Mouse (Mus musculus): ENCODE measurements around the gene Gm47955.
"Not testable (repeated sequence)": the region's sequence is repeated elsewhere in the genome, so short reads cannot be mapped to it uniquely, and the experiment has no call there.

The Gm47955 gene

DNA sequence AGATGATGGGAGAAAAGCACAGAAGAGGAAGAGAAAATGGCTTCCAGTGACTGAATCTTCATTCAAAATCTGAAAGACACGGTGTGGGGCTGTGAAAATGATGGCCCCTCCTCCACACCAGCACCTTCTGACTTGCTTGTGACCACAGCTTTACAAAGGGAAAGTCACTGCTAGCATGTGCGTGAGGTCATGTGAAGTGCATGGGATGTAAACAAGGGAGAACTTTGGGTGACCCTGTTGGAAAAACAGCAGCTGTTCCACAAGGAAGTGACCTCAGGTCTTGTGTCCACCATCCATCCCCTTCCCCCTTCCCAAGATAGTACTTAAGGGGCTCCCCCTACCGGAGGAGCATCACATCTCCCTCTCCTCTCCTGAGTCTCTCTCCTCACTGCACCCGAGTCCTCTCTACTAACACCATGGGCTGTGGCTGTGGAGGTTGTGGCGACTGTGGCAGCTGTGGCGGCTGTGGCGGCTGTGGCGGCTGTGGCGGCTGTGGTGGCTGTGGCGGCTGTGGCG lies at the start of gene Gm47955:
Gene Gm47955 (plus strand): TSS at position 417 of the 516 bp plus-strand sequence.
- no peak for DNase-seq (ENCODE audit: low spot score)

DNA sequence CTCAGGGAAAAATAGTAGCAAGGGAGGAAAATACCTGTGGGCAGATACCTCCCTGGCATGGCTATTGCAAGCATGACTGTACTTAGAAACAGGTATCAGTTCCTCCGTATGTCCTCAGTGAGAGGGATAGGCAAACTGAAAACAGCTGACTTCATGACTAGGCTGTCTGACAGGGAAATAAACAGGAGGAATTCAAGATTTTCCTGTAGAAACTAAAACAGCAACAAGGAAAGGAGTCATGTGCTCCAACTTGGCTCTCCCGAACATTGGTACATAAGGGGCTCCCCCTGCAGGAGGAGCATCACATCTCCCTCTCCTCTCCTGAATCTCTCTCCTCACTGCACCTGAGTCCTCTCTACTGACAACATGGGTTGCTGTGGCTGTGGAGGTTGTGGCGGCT lies 47.1 kb upstream of the Gm47955 start, which contains the start of gene A030005L19Rik:
Gene A030005L19Rik (plus strand): TSS at position 301 of the 400 bp plus-strand sequence.
- DNase-seq (ENCODE audit: low spot score), result no peak

DNA sequence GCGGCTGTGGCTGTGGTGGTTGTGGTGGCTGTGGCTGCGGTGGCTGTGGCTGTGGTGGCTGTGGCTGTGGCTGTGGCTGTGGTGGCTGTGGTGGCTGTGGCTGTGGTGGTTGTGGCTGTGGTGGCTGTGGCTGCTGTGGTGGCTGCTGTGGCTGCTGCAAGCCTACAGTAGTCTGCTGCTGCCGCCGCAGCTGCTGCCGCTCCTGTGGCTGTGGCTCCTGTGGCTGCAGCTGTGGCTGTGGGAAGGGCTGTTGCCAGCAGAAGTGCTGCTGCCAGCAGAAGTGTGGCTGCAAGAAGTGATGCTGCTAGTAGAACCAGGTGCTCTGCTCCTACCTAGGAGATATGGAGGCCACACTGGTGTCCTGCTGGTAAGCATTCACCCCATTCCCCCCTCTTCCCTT lies 46.7 kb upstream of the Gm47955 start:
- DNase-seq (ENCODE audit: low spot score), result not testable (repeated sequence)

DNA sequence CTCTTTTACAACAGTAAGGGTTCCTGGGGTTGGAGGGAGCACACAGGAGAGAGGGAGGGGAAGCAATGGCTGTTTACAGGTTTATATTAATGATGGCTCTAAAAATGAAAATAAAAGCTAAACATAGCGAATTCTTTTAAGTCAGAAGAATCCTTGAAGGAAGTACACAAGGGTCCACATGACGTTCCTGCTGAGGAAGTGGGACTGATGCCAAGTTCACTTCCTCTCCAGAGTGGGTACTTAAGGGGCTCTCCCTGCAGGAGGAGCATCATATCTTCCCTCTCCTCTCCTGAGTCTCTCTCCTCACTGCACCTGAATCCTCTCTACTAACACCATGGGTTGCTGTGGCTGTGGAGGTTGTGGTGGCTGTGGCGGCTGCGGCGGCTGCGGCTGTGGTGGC lies 35.4 kb upstream of the Gm47955 start, which contains the start of gene A030014E15Rik:
Gene A030014E15Rik (plus strand): TSS at position 268 of the 400 bp plus-strand sequence.
- DNase-seq (ENCODE audit: low spot score), result no peak

DNA sequence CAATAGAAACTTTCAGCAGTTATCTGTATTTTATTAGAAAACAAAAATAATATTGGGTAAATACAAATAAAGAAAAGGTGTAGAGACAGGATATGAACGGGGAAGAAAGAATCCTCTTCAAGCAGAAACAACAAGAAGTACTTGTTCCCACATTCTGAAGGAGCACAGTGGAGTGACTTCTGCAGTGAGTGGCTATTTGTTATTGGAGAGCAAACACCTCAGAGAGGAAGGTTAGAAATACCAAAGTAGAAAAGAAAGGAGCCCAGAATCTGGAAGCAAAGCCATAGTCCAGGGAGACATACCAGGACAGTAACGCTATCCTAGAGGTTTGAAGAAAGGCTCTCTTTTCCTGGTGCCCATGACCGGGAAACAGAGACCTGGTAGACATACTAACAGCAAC lies 29.5 kb upstream of the Gm47955 start:
- DNase-seq (ENCODE audit: low spot score), result not testable (repeated sequence)

DNA sequence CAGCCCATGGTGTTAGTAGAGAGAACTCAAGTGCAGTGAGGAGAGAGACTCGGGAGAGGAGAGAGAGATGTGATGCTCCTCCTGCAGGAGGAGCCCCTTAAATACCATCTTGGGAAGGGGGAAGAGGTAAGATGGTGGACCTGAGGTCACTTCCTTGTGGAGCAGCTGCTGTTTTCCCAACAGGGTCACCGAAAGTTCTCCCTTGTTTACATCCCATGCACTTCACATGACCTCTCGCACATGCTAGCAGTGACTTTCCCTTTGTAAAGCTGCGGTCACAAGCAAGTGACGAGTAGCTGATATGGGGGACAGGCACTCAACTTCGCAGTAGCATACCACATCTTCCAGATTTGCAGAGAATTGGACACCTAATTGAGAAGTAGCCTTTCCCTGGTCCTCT lies 28.8 kb upstream of the Gm47955 start, which contains the start of gene Gm6217:
Gene Gm6217 (minus strand): TSS at position 74 of the 400 bp plus-strand sequence.
- DNase-seq (ENCODE audit: low spot score), result not testable (repeated sequence)

DNA sequence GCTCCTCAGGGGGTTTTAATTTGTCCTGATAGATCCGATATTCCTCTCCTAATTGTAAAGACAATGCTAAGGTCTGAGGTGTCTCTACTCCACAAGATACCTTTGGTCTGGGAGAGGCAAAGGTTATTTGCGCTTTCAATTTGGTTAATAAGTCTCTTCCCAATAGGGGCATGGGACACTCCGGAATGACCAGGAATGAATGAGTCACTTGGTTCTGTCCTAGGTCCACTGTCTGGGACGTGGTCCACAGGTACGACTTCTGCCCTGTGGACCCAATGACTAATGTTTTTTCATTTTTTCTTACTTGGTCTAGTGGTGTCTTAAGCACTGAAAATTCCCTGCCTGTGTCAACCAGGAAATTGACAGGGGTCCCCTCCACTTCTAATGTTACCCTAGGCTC lies 21.4 kb upstream of the Gm47955 start:
- DNase-seq (ENCODE audit: low spot score), result no peak

DNA sequence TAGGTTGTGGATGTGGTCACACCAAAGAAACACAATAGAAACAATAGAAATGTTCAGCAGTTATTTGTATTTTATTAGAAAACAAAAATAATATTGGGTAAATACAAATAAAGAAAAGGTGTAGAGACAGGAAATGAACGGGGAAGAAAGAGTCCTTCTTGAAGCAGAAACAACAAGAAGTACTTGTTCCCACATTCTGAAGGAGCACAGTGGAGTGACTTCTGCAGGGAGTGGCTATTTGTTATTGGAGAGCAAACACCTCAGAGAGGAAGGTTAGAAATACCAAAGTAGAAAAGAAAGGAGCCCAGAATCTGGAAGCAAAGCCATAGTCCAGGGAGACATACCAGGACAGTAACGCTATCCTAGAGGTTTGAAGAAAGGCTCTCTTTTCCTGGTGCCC lies 17.6 kb upstream of the Gm47955 start:
- not testable (repeated sequence) for DNase-seq (ENCODE audit: low spot score)

DNA sequence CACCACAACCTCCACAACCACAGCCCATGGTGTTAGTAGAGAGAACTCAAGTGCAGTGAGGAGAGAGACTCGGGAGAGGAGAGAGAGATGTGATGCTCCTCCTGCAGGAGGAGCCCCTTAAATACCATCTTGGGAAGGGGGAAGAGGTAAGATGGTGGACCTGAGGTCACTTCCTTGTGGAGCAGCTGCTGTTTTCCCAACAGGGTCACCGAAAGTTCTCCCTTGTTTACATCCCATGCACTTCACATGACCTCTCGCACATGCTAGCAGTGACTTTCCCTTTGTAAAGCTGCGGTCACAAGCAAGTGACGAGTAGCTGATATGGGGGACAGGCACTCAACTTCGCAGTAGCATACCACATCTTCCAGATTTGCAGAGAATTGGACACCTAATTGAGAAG lies 16.8 kb upstream of the Gm47955 start, which contains the start of gene A030003K21Rik:
Gene A030003K21Rik (minus strand): TSS at position 94 of the 400 bp plus-strand sequence.
- DNase-seq (ENCODE audit: low spot score), result not testable (repeated sequence)

DNA sequence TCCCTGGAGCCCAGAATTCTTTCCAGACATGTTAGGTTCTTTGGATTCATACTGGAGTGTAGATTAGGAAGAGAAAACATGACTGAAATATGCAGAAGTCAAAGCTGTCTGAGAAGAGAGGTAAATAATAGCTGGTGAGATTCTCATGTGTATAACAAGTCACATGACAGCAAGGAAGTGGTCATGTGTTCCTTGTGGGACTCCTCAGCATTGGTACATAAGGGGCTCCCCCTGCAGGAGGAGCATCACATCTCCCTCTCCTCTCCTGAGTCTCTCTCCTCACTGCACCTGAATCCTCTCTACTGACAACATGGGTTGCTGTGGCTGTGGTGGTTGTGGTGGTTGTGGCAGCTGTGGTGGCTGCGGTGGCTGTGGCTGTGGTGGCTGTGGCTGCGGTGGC lies 14.1 kb upstream of the Gm47955 start:
- DNase-seq (ENCODE audit: low spot score), result not testable (repeated sequence)

DNA sequence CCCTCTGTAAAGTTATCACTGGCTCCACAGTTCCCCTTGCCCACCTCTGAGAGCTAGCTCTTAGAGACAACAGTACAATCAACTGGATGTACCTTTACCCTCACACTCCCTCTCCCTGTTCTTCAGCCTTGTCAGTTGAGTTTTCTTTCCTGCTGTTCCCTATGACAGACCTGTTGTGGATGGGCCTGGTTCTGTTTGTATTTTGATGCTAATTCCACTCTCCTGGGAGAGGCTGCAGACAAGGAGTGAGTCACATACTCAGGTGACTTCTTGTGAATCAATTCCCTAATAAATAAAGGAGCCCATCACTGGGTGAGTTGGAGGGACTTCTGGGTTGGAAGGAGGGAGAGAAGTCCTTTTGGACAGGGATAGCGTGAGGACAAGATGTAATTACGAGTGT lies 11.5 kb upstream of the Gm47955 start:
- DNase-seq (ENCODE audit: low spot score), result no peak

DNA sequence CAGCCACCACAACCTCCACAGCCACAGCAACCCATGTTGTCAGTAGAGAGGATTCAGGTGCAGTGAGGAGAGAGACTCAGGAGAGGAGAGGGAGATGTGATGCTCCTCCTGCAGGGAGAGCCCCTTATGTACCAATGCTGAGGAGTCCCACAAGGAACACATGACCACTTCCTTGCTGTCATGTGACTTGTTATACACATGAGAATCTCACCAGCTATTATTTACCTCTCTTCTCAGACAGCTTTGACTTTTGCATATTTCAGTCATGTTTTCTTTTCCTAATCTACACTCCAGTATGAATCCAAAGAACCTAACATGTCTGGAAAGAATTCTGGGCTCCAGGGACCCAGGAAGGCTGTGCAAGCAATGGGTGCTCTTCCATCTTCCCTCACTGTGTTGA lies 4.2 kb upstream of the Gm47955 start, which contains the start of gene Gm7544:
Gene Gm7544 (minus strand): TSS at position 101 of the 400 bp plus-strand sequence.
- not testable (repeated sequence) for DNase-seq (ENCODE audit: low spot score)

DNA sequence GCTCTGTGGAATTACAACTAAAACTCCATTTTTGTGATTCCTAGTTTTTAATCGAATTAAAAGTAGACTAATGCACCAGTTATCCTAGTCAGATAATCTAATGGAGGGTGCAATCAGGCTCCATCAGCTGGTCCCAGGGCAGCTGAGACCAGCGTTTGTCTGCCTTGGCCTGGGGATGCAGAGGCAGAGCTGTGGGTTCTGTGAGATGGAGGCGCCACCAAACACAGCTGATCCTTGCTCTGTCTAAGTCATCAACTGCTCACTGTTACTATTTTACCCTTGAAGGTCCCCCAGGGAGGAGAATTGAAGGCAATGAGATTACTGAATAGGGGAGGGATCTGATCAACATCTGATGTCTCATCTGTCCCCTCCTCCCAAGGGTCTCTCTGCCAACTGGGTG lies 6.3 kb downstream of the Gm47955 start:
- DNase-seq (ENCODE audit: low spot score), result no peak

DNA sequence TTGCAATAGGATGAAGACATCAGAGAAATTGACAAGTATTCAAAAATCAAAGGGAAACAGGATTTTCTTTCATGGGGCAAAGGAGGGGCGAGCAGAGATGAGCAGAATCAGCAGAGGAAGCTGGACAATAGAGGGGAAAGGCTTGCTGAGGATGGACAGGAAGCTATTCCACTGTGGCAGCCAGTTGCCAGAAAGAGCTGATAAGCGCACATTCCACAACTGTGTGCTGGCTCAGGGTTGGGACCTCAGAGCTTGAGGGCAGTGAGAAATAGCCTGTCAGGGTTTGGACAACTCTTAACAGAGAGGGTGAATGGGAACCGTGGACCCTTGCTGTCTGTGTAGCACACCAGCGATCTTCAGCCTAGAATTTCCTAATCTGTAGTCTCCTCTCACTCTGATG lies 12.0 kb downstream of the Gm47955 start:
- no peak for DNase-seq (ENCODE audit: low spot score)

DNA sequence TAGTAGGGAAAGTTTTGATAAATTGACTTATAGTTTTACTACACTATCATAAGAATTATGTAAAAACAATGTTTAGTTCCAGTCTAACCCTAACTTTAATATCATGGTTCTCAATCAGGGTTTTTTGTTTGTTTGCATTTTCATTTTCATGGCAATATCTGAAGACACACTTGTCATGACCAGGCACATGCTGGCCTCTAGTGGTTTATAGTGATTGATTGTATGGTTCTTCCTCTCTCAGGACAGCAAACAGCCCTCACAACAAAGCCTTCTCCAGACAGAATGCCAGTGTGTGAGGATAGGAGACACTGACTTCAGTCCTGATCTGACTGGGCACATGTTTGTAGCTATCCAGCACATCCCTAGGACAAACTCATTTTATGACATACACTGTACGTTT lies 13.2 kb downstream of the Gm47955 start:
- DNase-seq (ENCODE audit: low spot score), result no peak

DNA sequence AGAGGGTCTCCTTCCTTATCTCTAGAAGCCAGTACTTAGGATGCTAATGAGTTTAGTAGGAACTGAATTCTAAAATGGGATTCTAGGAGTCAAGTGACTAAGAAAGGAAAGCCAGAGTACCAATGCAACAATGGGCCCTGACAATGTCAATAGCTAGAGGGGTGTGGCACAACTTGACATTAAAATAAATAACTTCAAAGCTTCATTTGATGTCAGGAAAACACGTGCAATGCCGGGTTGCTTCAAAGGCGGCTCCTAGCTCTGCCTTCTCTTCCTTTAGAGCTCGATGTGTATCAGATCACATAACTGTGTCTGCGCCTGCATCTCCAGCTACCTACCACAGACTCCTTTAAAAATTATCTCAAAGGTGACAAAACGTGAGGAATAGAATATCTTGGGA lies 13.8 kb downstream of the Gm47955 start:
- no peak for DNase-seq (ENCODE audit: low spot score)

DNA sequence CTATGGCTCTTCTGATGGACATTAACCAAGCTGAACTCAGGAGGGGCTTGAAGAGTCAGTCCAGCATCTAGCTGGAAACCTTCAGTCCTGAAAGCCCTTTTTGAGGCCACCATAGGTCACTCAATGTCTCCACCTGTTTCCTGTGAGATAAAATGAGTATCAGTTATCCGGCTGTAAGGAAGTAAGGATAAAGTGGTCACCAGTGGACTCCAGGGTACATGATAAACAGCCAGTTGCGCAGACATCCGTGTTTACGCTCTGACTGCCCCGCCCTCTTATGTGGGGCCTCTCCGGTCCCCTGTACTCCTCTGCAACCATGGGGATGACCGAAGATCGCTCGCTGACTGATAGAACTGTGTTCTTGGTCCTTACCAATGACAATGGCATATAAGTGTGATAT lies 14.3 kb downstream of the Gm47955 start:
- no peak for DNase-seq (ENCODE audit: low spot score)

DNA sequence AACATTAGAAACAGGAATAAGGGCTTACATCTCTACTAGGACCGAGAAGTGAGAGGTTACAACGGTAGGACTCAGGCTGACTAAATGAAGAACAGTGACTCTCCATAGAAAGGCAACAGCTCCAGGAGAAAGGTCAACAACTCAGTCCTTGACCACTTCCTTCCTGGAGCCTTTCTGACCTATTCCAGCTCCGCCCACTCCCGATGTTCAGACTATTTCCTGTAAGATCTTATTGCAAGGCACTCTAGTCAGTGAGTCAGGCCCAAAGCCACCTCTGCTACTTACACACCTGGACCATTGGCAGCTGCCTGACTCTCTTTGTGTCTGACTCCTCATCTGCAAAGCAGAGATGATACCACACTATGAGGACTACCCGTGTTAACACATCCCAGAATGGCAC lies 15.7 kb downstream of the Gm47955 start:
- DNase-seq (ENCODE audit: low spot score), result no peak

DNA sequence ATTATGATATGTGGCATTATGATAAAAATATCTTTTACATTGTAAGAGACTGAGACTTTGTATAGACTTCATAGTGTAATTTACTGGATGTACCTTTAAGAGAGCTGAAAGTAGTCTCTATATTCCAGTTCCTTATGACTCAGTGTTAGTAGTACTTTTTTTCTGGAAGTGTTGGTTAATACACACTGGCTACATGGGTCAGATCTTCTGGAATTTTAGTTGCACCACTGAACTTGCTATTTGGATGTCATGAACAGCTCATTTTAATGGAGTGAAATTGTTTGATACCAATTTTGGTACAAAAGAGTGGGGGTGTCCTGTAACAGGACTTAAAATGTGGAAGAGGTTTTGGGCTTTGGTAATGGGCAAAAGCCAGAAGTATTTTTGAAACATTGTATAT lies 17.8 kb downstream of the Gm47955 start:
- DNase-seq (ENCODE audit: low spot score), result no peak

DNA sequence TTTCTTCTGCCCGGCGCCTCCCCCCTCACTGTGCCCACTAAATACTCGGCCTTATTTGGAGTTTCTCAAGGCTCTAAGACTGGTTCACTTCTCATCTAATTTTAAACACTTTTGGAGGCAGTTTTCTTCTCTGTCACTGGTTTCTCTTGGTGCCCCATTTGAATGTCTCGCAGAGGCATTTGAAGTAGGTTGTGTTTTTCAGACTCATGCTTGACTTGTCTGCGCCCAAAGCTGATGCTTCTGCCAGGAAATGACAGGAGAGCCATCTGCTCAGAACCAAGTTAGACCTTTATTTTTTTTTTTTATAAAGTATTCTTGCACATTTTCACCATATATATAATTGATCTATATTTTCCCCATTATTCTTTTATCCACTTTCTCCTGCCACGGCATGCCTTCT lies 26.7 kb downstream of the Gm47955 start:
- no peak for DNase-seq (ENCODE audit: low spot score)

DNA sequence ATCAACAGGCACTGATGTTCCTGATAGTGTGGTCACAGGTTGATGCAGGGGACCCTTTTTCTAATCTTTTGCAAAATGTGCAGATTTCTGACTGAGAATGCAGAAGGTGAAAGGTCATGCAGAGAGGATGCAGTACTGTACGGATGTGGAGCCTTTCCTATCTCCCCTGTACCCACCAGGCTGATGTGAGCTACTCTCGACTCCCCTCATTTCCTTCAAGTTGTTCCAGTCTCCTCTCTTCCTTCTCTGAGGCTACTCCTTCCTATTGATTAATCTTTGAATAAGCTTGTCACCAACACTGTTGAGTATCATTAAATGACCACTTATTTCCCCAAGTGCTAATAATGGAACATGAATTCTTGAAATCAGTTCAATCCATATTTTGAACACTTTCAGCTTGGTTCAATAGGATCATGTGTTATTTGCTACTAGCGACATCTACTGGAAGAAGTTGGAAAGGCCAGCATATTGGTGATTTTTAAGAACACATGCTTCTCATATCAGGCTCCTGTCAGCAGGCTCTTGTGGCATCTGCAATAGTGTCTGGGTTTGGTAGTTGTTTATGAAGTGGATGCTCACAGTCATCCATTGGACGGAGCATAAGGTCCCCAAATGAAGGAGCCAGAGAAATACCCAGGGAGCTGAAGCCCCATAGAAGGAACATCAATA lies 27.6 kb downstream of the Gm47955 start:
- DNase-seq (ENCODE audit: low spot score), result no peak

DNA sequence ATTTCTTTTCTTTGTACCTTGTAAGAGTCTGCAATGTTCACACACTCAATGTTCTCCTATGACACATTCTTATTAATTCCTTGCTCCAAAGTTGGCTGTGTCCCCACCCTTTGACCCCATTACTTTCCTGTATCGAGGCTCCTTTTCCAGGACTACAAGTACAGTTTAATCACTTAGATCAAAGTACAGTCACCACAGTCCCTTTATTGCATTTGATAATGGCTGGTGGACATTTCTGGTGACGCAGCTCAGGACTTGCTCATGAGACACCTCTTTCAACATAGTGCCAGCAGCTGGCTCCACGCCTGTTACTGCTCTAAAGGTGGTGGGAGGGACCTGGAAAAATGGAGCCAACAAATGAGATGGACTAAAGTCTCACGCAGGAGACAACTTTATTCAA lies 31.0 kb downstream of the Gm47955 start:
- no peak for DNase-seq (ENCODE audit: low spot score)

DNA sequence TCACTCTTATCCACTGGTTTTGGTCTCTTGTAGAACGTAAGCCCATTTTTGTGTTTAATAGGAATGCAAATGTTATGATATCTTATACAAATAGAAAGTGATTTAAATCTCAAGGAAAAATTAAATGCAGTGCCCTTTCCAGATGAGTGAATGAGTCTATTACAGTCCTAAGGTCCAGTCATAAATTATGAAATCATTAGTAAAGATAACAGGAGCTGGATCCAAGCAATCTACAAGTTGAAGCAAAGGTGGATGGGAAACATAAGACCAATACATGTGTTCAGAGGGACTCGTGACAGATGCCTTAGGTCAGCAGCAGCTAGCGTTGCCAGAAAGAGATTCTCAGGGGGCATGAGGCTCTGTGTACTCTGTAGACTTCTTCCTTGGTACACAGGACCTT lies 31.5 kb downstream of the Gm47955 start:
- DNase-seq (ENCODE audit: low spot score), result no peak

DNA sequence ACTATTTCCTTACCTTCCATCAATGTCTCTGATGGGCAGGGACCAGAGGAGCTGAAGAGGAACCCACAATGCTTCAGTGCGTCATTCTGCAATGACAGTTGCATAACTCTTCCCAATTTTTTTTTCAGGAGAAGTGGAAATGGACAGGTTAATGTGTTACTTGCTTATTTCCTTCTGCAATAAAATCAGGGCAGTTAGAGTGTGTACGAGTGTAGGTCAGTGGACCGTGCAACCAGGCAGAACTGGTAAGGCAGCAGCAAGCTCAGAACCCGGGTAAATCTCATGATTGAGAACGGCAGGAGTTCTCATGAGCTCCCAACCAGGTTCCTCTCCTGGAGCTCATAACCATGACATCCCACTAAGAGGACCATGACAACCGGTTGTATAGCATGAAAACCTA lies 32.0 kb downstream of the Gm47955 start:
- DNase-seq (ENCODE audit: low spot score), result no peak
